Mouse (Mus musculus): ENCODE data around the gene Krt77. TPM values are rescaled to one million over a fixed set of nuclear protein-coding genes. Genes with fewer than 3 reads are reported as not detected.

The Krt77 gene
- polyA plus RNA-seq, 1 experiment, result not detected

- H3K4me3 ChIP-seq (replicated peaks), result no peak overlapping the region
- no peaks in the 10 kb centered on the region for H3K36me3 ChIP-seq (ENCODE audit: control insufficient read depth)
- no peaks in the 10 kb centered on the region for H3K4me1 ChIP-seq (ENCODE audit: control insufficient read depth)
- H3K9me3 ChIP-seq (ENCODE audit: control insufficient read depth, low read length), result no peaks in the 10 kb centered on the region
- peaks cover 3% of the 10 kb centered on the region; the same call in 1 of the 2 replicates for H3K27me3 ChIP-seq (ENCODE audit: control insufficient read depth)
- no peak for TF ChIP-seq TAL1 (IDR thresholded peaks at IDR 0.05; ENCODE audit: low read length)
- no peak for TF ChIP-seq GATA1 (IDR thresholded peaks at IDR 0.05; ENCODE audit: low read length)
These were observed 3.7 kb upstream of the Krt77 start for GRCm38 (mm10) chr15:101873231-101873630.

- Histone ChIP-seq H3K27me3 (ENCODE audit: control insufficient read depth) (peaks cover 4% of the 10 kb centered on the region), H3K4me1 (ENCODE audit: control insufficient read depth) (no peaks in the 10 kb centered on the region), H3K9me3 (ENCODE audit: control insufficient read depth, low read length) (no peaks in the 10 kb centered on the region), H3K36me3 (ENCODE audit: control insufficient read depth) (no peaks in the 10 kb centered on the region), H3K4me3 (replicated peaks) (no peak overlapping the region)
- no peak for TF ChIP-seq GATA1 (IDR thresholded peaks at IDR 0.05; ENCODE audit: low read length)
- no peak for TF ChIP-seq TAL1 (IDR thresholded peaks at IDR 0.05; ENCODE audit: low read length)
These were observed 2.8 kb downstream of the Krt77 start for GRCm38 (mm10) chr15:101866754-101867153.

- Histone ChIP-seq H3K36me3 (ENCODE audit: control insufficient read depth) (no peaks in the 10 kb centered on the region), H3K4me3 (replicated peaks) (no peak overlapping the region), H3K4me1 (ENCODE audit: control insufficient read depth) (no peaks in the 10 kb centered on the region), H3K9me3 (ENCODE audit: control insufficient read depth, low read length) (no peaks in the 10 kb centered on the region), H3K27me3 (ENCODE audit: control insufficient read depth) (peaks cover 45% of the 10 kb centered on the region)
- TF ChIP-seq TAL1 (IDR thresholded peaks at IDR 0.05; ENCODE audit: low read length) (no peak), GATA1 (IDR thresholded peaks at IDR 0.05; ENCODE audit: low read length) (no peak)
These were observed 8.9 kb downstream of the Krt77 start for GRCm38 (mm10) chr15:101860421-101861130.

GRCm38 (mm10) chr15:101859735-101860170, 9.8 kb downstream of the Krt77 start:
- no peak overlapping the region for H3K4me3 ChIP-seq (replicated peaks)
- peaks cover 46% of the 10 kb centered on the region for H3K27me3 ChIP-seq (ENCODE audit: control insufficient read depth)

GRCm38 (mm10) chr15:101858673-101859425, 10.7 kb downstream of the Krt77 start:
- Histone ChIP-seq H3K36me3 (ENCODE audit: control insufficient read depth) (no peaks in the 10 kb centered on the region), H3K4me1 (ENCODE audit: control insufficient read depth) (no peaks in the 10 kb centered on the region), H3K27me3 (ENCODE audit: control insufficient read depth) (peaks cover 50% of the 10 kb centered on the region), H3K9me3 (ENCODE audit: control insufficient read depth, low read length) (no peaks in the 10 kb centered on the region), H3K4me3 (replicated peaks) (no peak overlapping the region)
- TF ChIP-seq TAL1 (IDR thresholded peaks at IDR 0.05; ENCODE audit: low read length) (no peak), GATA1 (IDR thresholded peaks at IDR 0.05; ENCODE audit: low read length) (no peak)

More at GRCm38 (mm10) chr15:101859735-101860170, 9.8 kb downstream of the Krt77 start:
- Histone ChIP-seq H3K9me3 (ENCODE audit: control insufficient read depth, low read length) (no peaks in the 10 kb centered on the region), H3K36me3 (ENCODE audit: control insufficient read depth) (no peaks in the 10 kb centered on the region), H3K4me1 (ENCODE audit: control insufficient read depth) (no peaks in the 10 kb centered on the region)
- TF ChIP-seq TAL1 (IDR thresholded peaks at IDR 0.05; ENCODE audit: low read length), result no peak

GRCm38 (mm10) chr15:101856696-101857095, 12.8 kb downstream of the Krt77 start:
- TF ChIP-seq TAL1 (IDR thresholded peaks at IDR 0.05; ENCODE audit: low read length), result no peak
- no peak for TF ChIP-seq GATA1 (IDR thresholded peaks at IDR 0.05; ENCODE audit: low read length)
- no peak overlapping the region for H3K4me3 ChIP-seq (replicated peaks)

GRCm38 (mm10) chr15:101855732-101856131, 13.8 kb downstream of the Krt77 start:
- no peaks in the 10 kb centered on the region for H3K36me3 ChIP-seq (ENCODE audit: control insufficient read depth)
- no peaks in the 10 kb centered on the region for H3K9me3 ChIP-seq (ENCODE audit: control insufficient read depth, low read length)
- H3K4me1 ChIP-seq (ENCODE audit: control insufficient read depth), result no peaks in the 10 kb centered on the region
- H3K27me3 ChIP-seq (ENCODE audit: control insufficient read depth), result peaks cover 42% of the 10 kb centered on the region
- TF ChIP-seq TAL1 (IDR thresholded peaks at IDR 0.05; ENCODE audit: low read length) (no peak), GATA1 (IDR thresholded peaks at IDR 0.05; ENCODE audit: low read length) (no peak)
- H3K4me3 ChIP-seq (replicated peaks), result no peak overlapping the region

More at GRCm38 (mm10) chr15:101856696-101857095, 12.8 kb downstream of the Krt77 start:
- Histone ChIP-seq H3K27me3 (ENCODE audit: control insufficient read depth) (peaks cover 52% of the 10 kb centered on the region), H3K4me1 (ENCODE audit: control insufficient read depth) (no peaks in the 10 kb centered on the region), H3K9me3 (ENCODE audit: control insufficient read depth, low read length) (no peaks in the 10 kb centered on the region), H3K36me3 (ENCODE audit: control insufficient read depth) (no peaks in the 10 kb centered on the region)

- peaks cover 28% of the 10 kb centered on the region for H3K27me3 ChIP-seq (ENCODE audit: control insufficient read depth)
- H3K4me1 ChIP-seq (ENCODE audit: control insufficient read depth), result no peaks in the 10 kb centered on the region
- no peak overlapping the region for H3K4me3 ChIP-seq (replicated peaks)
- TF ChIP-seq GATA1 (IDR thresholded peaks at IDR 0.05; ENCODE audit: low read length), result no peak
- TF ChIP-seq TAL1 (IDR thresholded peaks at IDR 0.05; ENCODE audit: low read length), result no peak
- no peaks in the 10 kb centered on the region for H3K9me3 ChIP-seq (ENCODE audit: control insufficient read depth, low read length)
- no peaks in the 10 kb centered on the region for H3K36me3 ChIP-seq (ENCODE audit: control insufficient read depth)
These were observed 15.2 kb downstream of the Krt77 start for GRCm38 (mm10) chr15:101854294-101854693.

GRCm38 (mm10) chr15:101852571-101852970, 16.9 kb downstream of the Krt77 start:
- Histone ChIP-seq H3K27me3 (ENCODE audit: control insufficient read depth) (peaks cover 11% of the 10 kb centered on the region), H3K4me3 (replicated peaks) (no peak overlapping the region)

More at GRCm38 (mm10) chr15:101852571-101852970, 16.9 kb downstream of the Krt77 start:
- H3K9me3 ChIP-seq (ENCODE audit: control insufficient read depth, low read length), result no peaks in the 10 kb centered on the region
- no peaks in the 10 kb centered on the region for H3K36me3 ChIP-seq (ENCODE audit: control insufficient read depth)
- TF ChIP-seq GATA1 (IDR thresholded peaks at IDR 0.05; ENCODE audit: low read length) (no peak), TAL1 (IDR thresholded peaks at IDR 0.05; ENCODE audit: low read length) (no peak)
- H3K4me1 ChIP-seq (ENCODE audit: control insufficient read depth), result no peaks in the 10 kb centered on the region
